Mouse (Mus musculus): ENCODE measurements around the gene Rcsd1.

Rcsd1 gene

GRCm38 (mm10) chr1:165716426-165716825 is 6.9 kb upstream of the Rcsd1 start:
- DNase-seq: no peak

DNA sequence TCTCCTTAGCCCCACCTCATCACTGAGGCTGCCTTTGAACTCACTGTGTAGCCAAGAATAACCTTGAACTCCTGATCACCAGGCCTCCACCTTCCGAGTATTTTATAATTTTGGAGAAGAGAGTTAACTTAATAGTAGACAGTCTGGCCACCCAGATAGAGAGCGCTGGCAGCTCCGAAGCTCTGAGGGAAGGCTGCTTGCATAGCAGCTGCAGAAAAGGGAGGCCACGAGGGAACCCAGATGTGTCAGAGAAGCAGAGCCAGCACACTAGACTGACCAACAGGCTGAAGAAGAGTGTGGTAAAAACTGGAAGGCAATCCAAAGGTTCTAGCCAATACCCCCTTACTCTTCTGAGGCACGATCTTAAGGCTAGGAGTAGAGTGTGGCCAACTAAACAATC is 4.2 kb upstream of the Rcsd1 start:
- DNase-seq: no peak

- DNase-seq: no peak
These were observed 2.4 kb upstream of the Rcsd1 start for GRCm38 (mm10) chr1:165711914-165712313.

DNA sequence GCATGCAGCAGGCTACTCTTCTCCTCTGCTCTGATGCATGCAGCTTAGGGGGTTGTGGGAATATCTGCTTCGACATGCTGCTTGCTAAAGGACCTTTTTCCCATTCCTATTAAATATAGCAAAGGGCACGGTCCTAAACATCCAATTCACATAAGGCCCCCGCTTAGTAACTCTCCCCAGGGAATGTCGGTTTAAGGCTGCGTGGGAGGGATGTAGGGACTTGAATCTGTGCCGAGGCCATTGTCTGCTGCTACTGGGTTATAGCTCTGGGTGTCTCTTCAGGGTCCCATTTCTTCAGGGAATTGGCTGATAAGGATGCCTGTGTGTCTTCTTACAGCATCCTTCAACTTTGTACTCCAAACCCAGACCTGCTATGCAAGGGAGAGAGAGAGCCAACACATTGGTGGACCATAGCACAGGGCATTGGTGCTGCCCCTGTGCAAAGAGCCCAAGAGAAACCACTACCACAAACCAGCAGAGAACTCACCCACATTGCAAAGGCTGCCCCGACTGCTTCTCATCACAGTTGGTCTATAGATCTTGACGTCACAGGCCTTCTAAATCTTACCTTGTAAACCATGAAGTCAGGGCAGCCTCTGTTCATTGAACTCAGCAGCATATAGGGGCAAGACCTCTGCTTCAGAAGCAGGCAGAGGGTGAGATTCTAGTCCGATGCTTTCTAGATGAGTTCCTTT is 724 bp downstream of the Rcsd1 start:
- no peak for DNase-seq

- peak; percentile 80 to 85 for DNase-seq
These were observed 1.8 kb downstream of the Rcsd1 start for GRCm38 (mm10) chr1:165707640-165708322.

GRCm38 (mm10) chr1:165707241-165707639 is 2.3 kb downstream of the Rcsd1 start:
- DNase-seq: no peak

DNA sequence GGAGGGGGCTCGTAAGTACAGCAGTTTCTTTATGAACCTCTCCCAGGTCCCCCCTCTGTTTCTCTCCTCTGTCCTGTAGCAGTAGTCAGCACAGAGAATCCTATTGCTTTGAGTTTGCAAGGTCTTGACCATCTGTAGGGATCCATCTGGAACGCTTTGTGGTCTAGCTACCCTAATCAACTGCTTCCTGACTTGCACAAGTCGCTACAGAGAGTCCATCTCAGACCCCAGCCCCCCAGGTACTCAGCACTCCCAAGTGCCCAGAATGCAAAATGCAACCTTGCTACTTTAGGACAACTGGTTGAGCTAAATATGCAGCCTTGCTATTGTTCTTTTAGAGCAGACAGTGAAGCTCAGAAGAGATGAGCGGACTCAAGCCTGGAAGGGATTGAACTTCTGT is 3.1 kb downstream of the Rcsd1 start:
- DNase-seq: no peak

GRCm38 (mm10) chr1:165705868-165706348 is 3.6 kb downstream of the Rcsd1 start:
- DNase-seq: no peak

- DNase-seq: no peak
These were observed 4.2 kb downstream of the Rcsd1 start for GRCm38 (mm10) chr1:165705368-165705767.

DNA sequence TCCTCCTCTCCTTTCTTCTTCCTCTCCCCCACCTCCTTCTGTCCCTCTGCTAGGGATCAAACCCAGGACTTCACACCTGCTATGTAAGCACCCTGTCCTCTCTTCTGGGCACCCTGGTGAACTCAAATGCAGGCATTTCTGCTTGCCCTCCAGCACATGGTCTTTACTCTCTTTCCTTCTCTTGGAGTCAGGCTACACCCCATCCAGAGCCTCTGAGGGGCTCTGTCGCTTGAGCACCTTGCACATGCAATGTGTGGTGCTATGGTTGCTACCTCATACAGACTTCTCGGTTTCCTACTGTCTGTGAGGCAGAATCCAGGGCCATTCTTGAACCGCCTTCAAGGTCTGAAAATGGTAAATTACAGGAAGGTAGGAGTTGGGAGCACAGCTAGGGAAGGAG is 4.7 kb downstream of the Rcsd1 start:
- no peak for DNase-seq

DNA sequence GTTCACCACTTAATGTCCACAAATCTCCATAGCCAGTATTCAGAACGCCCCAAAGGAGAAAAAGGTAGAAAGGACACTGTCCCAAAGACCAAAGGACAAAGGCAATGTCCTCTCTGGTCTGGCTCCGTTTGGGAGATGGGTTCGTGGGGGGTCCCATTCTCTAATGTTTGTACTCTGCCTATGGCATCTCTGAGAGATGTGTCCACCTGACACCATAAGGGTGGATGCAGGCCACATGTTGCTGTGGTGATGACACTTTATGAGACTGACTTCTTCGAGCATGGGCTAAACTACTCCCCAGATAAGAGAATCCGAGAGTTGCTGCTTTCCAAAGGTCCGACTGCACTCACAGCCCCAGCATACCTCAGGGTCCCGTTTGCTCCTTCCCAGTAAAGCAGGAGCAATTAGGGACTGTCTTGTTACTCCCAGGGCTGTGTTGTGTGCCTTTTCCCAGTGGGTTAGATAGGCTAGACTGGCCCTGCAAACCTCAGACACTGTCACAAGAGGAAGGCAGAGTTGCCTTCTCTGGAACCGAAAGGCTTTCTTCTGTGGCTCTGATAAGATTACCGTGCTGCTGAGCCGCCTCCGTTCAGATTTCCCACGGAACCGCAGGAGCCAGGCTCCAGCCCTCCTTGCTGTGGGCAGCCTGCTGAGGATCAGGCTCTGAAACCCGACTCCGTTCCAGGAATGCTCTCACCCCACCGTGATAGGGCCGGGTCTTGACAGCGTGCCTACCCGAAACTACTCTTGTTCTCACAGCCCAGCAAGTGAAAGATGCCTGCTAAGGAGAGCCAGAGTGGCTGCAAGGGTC is 7.1 kb downstream of the Rcsd1 start:
- DNase-seq: no peak

GRCm38 (mm10) chr1:165701562-165701961 is 8.0 kb downstream of the Rcsd1 start:
- DNase-seq: no peak

DNA sequence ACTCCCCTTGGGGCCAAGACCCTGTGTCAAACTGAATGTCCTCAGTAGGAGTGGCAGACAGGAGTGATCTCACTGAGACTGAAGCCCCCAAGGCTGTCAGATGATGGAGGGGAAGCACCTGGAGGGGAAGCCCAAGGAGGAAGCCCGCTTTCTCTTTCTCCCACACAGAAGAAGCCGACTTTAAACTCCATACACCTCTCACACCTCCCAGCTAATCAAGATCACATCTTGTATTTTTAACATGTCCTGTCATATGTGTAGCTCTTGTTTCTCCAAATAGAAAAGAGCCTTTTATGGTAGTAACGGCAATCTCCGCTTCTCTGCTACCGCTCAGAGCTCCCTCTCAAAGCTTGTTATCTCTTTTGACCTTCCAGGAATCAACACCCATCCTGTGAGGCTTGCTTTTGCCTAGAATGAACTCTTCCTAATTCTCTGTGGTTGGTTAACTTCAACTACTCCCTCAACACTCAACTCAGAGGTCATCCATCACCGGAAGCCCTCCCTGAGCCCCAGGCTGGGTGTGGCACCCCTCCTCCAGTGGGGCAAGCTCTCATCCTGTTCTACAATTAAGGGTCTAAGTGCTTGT is 8.5 kb downstream of the Rcsd1 start:
- peak in 1 of 2 experiments; percentile 55 for DNase-seq

DNA sequence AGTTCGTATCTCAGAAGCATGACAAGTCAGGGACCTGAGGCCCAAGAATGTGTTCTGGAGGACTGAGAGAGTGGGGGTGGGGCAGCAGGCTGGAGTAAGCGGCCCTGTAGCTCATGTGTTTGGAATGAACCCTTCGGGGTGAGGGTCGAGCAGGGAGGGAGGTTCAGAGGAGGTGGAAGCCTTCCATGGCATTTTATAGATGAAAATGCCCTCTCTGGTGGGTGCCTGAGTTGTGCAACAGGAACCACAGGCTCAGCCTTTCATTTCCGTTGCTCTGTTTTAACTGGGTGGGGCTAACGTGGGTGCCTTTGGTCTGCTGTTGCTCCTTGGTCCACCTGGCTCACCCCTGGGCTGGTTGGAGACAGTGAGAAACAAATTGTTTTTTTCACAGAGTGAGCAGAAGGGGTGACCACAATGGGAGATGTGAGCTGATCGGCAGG is 9.2 kb downstream of the Rcsd1 start:
- DNase-seq: no peak

GRCm38 (mm10) chr1:165697701-165698100 is 11.9 kb downstream of the Rcsd1 start:
- no peak for DNase-seq

GRCm38 (mm10) chr1:165696870-165697269 is 12.7 kb downstream of the Rcsd1 start:
- DNase-seq: no peak

DNA sequence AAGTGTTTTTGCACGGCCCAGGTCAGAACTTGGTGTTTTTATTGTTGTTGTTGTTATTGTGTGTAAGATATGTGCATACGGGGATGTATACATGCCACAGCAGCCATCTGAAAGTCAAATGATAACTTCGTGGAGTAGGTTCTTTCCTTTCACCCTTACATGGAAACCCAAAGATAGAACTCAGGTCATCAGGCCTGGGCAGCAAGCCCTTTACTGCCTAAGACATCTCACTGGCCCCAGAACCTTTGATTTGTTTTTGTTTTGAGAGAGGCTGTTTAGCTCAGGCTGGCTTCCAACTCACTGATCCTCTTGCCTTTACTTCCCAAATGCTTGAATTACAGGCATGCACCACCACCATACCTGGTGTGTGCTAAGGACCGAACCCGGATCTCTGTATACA is 13.5 kb downstream of the Rcsd1 start:
- DNase-seq: no peak

- DNase-seq: no peak
These were observed 14.1 kb downstream of the Rcsd1 start for GRCm38 (mm10) chr1:165695392-165696014.

- no peak for DNase-seq
These were observed 15.7 kb downstream of the Rcsd1 start for GRCm38 (mm10) chr1:165693856-165694255.

GRCm38 (mm10) chr1:165691516-165691915 is 18.0 kb downstream of the Rcsd1 start:
- DNase-seq: peak; percentile 72 to 83

DNA sequence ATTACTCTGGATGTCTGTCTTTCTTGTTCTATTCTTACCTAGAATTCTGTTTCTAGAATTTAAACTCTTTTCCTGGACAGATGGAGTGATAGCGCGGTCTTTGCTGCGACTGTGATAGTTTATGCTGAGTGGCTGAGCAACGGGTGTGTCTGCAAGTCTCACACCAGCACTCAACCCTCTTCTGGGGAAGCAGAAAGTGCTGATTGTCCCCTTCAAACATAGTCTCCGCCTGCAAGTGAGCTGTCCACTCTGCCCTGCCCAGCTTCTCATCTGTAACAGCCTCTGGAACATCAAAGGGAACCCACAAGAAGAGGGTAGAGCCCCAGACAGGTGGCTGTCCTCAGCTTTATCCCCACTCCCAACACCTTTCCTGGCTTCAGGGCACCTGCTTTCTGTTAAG is 19.7 kb downstream of the Rcsd1 start:
- DNase-seq: no peak

GRCm38 (mm10) chr1:165687861-165688260 is 21.7 kb downstream of the Rcsd1 start:
- no peak for DNase-seq

- DNase-seq: peak; percentile 62
These were observed 22.6 kb downstream of the Rcsd1 start for GRCm38 (mm10) chr1:165686963-165687362.

Measured in lung, postnatal 4 days (tissue).